Mouse (Mus musculus) intestine, postnatal 0 days (tissue): ENCODE measurements around the gene Atp2b1. TPM values are rescaled to one million over a fixed set of nuclear protein-coding genes. Genes with fewer than 3 reads are reported as not detected.

Experiments
- ATAC-seq: fragments of 200-750 bp; cut with Nextera tagmentation; 2 replicates; pipeline ENCODE4 v1.8.0; 2017; ENCODE audit warnings: mild to moderate bottlenecking, moderate TSS enrichment, moderate library complexity
- H3K27ac ChIP-seq: fragments of 300-500 bp; sonication (generic); 2 replicates; pipeline ENCODE4 v1.5.1; 2014; ENCODE audit warnings: mild to moderate bottlenecking, low read depth, low read length, moderate library complexity
- H3K27me3 ChIP-seq: fragments of 300-500 bp; sonication (generic); replicated peaks from 2 replicates; pipeline ENCODE4 v1.6.1; 2014; ENCODE audit warnings: low read length, mixed read lengths; ENCODE audit not compliant: control insufficient read depth, insufficient read depth
- H3K36me3 ChIP-seq: fragments of 300-500 bp; sonication (generic); 2 replicates; pipeline ENCODE4 v1.6.1; 2014; ENCODE audit warnings: mild to moderate bottlenecking, moderate library complexity; ENCODE audit not compliant: control insufficient read depth, insufficient read depth
- H3K4me1 ChIP-seq: fragments of 300-500 bp; sonication (generic); replicated peaks from 2 replicates; pipeline ENCODE4 v1.6.1; 2014; ENCODE audit warnings: antibody characterized with exemption, low read length, mixed read lengths; ENCODE audit not compliant: control insufficient read depth, insufficient read depth
- H3K4me2 ChIP-seq: fragments of 300-500 bp; sonication (generic); replicated peaks from 2 replicates; pipeline ENCODE4 v1.6.1; 2014; ENCODE audit warnings: low read depth, mild to moderate bottlenecking, moderate library complexity
- H3K4me3 ChIP-seq: fragments of 300-500 bp; sonication (generic); 2 replicates; pipeline ENCODE4 v1.5.1; 2014; ENCODE audit warnings: low read depth, low read length
- H3K9ac ChIP-seq: fragments of 300-500 bp; sonication (generic); 2 replicates; pipeline ENCODE4 v1.6.1; 2014; ENCODE audit warnings: mild to moderate bottlenecking, low read depth, low read length
- H3K9me3 ChIP-seq: fragments of 300-500 bp; sonication (generic); 2 replicates; pipeline ENCODE4 v1.6.1; 2016; ENCODE audit warnings: mixed run types; ENCODE audit not compliant: control insufficient read depth
- CTCF ChIP-seq: sonication (generic); IDR thresholded peaks from 2 replicates; pipeline ENCODE4 v1.5.1; 2016; ENCODE audit warnings: low read depth, mild to moderate bottlenecking, control low read depth, antibody characterized with exemption, moderate library complexity
- WGBS: fragments of 180-500 bp; shearing (Covaris S2); extraction: QIAGEN DNeasy Blood & Tissue Kit; methylation state at CpG from one replicate; pipeline ENCODE4 v1.1.7; 2014; 5-methylcytosine and 5-hydroxymethylcytosine counted together
- polyA plus RNA-seq: library from polyadenylated mRNA; unstranded; fragments of >200 nt; fragmentation: Nextera tagmentation; extraction: Ambion mirVana; gene quantifications from 2 replicates; pipeline ENCODE4 v1.2.1, GENCODE M21; 2015

Gene Atp2b1
- polyA plus RNA-seq, 1 experiment from 2014 or later = 179 TPM

GRCm38 (mm10) chr10:99061418-99061817 lies 147.2 kb downstream of the Atp2b1 start:
- H3K9ac ChIP-seq = no peak overlapping the region
- H3K4me3 ChIP-seq = no peak overlapping the region
- H3K9me3 ChIP-seq = no peaks in the 10 kb centered on the region
- no peaks in the 10 kb centered on the region for H3K27me3 ChIP-seq
- no peaks in the 10 kb centered on the region for H3K36me3 ChIP-seq
- 89% methylated on average over 10 of the region's 10 CpGs for WGBS
- H3K4me2 ChIP-seq = no peak overlapping the region
- H3K27ac ChIP-seq = no peak overlapping the region
- no peaks in the 10 kb centered on the region for H3K4me1 ChIP-seq
- no peak for TF ChIP-seq CTCF
- no peak for ATAC-seq

GRCm38 (mm10) chr10:99062546-99062945 lies 148.3 kb downstream of the Atp2b1 start:
- Histone ChIP-seq H3K4me3 (no peak overlapping the region), H3K4me1 (no peaks in the 10 kb centered on the region), H3K27ac (no peak overlapping the region), H3K9ac (no peak overlapping the region), H3K27me3 (no peaks in the 10 kb centered on the region), H3K9me3 (no peaks in the 10 kb centered on the region), H3K36me3 (no peaks in the 10 kb centered on the region), H3K4me2 (no peak overlapping the region)
- WGBS = 84% methylated on average over 5 of the region's 5 CpGs
- TF ChIP-seq CTCF = no peak
- no peak for ATAC-seq

Other genes starting within 250 kb of the Atp2b1 start
- 6.9 and 8.5 TPM in 2 replicates for gene Poc1b, start 192.6 kb downstream of the Atp2b1 start, polyA plus RNA-seq
- 12.9 and 13.2 TPM in 2 replicates for gene Galnt4, start 193.8 kb downstream of the Atp2b1 start, polyA plus RNA-seq
- not detected in 2 replicates for gene Phxr2, start 211.9 kb downstream of the Atp2b1 start, polyA plus RNA-seq